Mouse (Mus musculus) kidney, postnatal 0 days (tissue): ENCODE measurements at regions not wholly inside any gene's neighbourhood (a gene's known extent, or its start where the extent isn't known, plus 50 kb on each side); places are given as distances from the start of the nearest gene placed in this dataset.
"Not testable (repeated sequence)": the region's sequence is repeated elsewhere in the genome, so short reads cannot be mapped to it uniquely, and the experiment has no call there.

Source experiments
- ATAC-seq: fragments of 200-750 bp; cut with Nextera tagmentation; replicated peaks from 2 replicates; pipeline ENCODE4 v1.8.0; 2017; ENCODE audit warnings: low read depth, moderate number of reproducible peaks, moderate TSS enrichment, moderate library complexity; ENCODE audit not compliant: low FRiP score
- DNase-seq: peaks from one replicate; pipeline ENCODE4 v3.0.0-alpha.2; 2016; ENCODE audit warnings: low spot score
- H3K27ac ChIP-seq: fragments of 300-500 bp; sonication (generic); 2 replicates; pipeline ENCODE4 v1.5.1; 2014; ENCODE audit warnings: mild to moderate bottlenecking
- H3K27me3 ChIP-seq: fragments of 300-500 bp; sonication (generic); 2 replicates; pipeline ENCODE4 v1.6.1; 2014; ENCODE audit warnings: low read length, mixed read lengths; ENCODE audit not compliant: insufficient read depth
- H3K36me3 ChIP-seq: fragments of 300-500 bp; sonication (generic); 2 replicates; pipeline ENCODE4 v1.6.1; 2014; ENCODE audit warnings: low read length, mixed read lengths; ENCODE audit not compliant: insufficient read depth
- H3K4me1 ChIP-seq: fragments of 300-500 bp; sonication (generic); replicated peaks from 2 replicates; pipeline ENCODE4 v1.6.1; 2014; ENCODE audit warnings: antibody characterized with exemption, low read length, mixed read lengths; ENCODE audit not compliant: insufficient read depth
- H3K4me2 ChIP-seq: fragments of 300-500 bp; sonication (generic); 2 replicates; pipeline ENCODE4 v1.6.1; 2014; ENCODE audit warnings: mild to moderate bottlenecking, low read length, moderate library complexity, mixed read lengths
- H3K4me3 ChIP-seq: fragments of 300-500 bp; sonication (generic); replicated peaks from 2 replicates; pipeline ENCODE4 v1.5.1; 2014; ENCODE audit warnings: low read depth, low read length
- H3K9ac ChIP-seq: fragments of 300-500 bp; sonication (generic); 2 replicates; pipeline ENCODE4 v1.6.1; 2014; ENCODE audit warnings: low read depth, low read length
- H3K9me3 ChIP-seq: fragments of 300-500 bp; sonication (generic); replicated peaks from 2 replicates; pipeline ENCODE4 v1.6.1; 2016; ENCODE audit warnings: low read length, inconsistent platforms, mixed read lengths
- CTCF ChIP-seq: IDR thresholded peaks from 2 replicates; pipeline ENCODE4 v1.5.1; 2016; ENCODE audit warnings: antibody characterized with exemption, low read depth, mild to moderate bottlenecking, moderate library complexity
- WGBS: fragments of 180-500 bp; shearing (Covaris S2); extraction: QIAGEN DNeasy Blood & Tissue Kit; methylation state at CpG from one replicate; pipeline ENCODE4 v1.1.7; 2014; 5-methylcytosine and 5-hydroxymethylcytosine counted together

GRCm38 (mm10) chr9:33101206-33101605 lies 465.2 kb downstream of the Ets1 start:
- Histone ChIP-seq H3K9me3 (no peaks in the 10 kb centered on the region), H3K4me1 (no peaks in the 10 kb centered on the region), H3K27me3 (no peaks in the 10 kb centered on the region), H3K4me2 (no peak overlapping the region), H3K4me3 (no peak overlapping the region), H3K27ac (peak overlapping the region; percentile 6; the same call in 1 of the 2 replicates), H3K36me3 (no peaks in the 10 kb centered on the region), H3K9ac (no peak overlapping the region)
- ATAC-seq (no peak), DNase-seq (peak; percentile 55)
- peak; percentile 11; the same call in 1 of the 2 replicates for TF ChIP-seq CTCF
- 53% methylated on average over 3 of the region's 3 CpGs for WGBS

GRCm38 (mm10) chr9:33104623-33105074 lies 468.6 kb downstream of the Ets1 start:
- H3K27ac ChIP-seq = no peak overlapping the region
- H3K9ac ChIP-seq = no peak overlapping the region
- no peaks in the 10 kb centered on the region for H3K9me3 ChIP-seq
- no peak for ATAC-seq
- TF ChIP-seq CTCF = no peak
- no peaks in the 10 kb centered on the region for H3K4me1 ChIP-seq
- no peak overlapping the region for H3K4me3 ChIP-seq
- WGBS = 10% methylated on average over 3 of the region's 3 CpGs
- H3K36me3 ChIP-seq = no peaks in the 10 kb centered on the region
- no peaks in the 10 kb centered on the region for H3K27me3 ChIP-seq
- DNase-seq = peak; percentile 15
- H3K4me2 ChIP-seq = no peak overlapping the region

DNA sequence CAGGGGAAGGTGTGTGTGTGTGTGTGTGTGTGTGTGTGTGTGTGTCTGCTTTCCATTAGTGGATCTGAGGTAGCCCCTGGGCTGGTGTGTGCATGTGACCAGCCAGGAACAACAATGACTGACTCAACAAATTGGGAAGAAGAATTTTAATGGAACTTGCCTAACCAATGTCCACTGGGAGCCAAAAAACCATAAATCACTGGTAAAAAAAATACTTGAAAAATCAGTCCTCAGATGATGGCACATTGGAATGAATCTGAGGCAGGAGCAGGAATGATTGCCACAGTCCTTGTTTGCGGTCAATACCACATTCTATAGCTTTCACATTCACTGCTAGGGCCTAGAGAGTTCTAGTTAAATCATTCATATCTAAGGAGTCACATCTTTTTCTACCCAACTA lies 487.8 kb downstream of the Ets1 start:
- no peak for ATAC-seq
- Histone ChIP-seq H3K4me1 (no peaks in the 10 kb centered on the region), H3K27me3 (no peaks in the 10 kb centered on the region), H3K36me3 (no peaks in the 10 kb centered on the region), H3K9ac (no peak overlapping the region), H3K4me3 (no peak overlapping the region), H3K27ac (no peak overlapping the region), H3K9me3 (no peaks in the 10 kb centered on the region), H3K4me2 (no peak overlapping the region)
- no peak for TF ChIP-seq CTCF
- WGBS = 96% methylated on average over 1 of the region's 1 CpGs
- DNase-seq = no peak

GRCm38 (mm10) chr9:33152186-33152585 lies 516.2 kb downstream of the Ets1 start:
- Histone ChIP-seq H3K4me1 (no peaks in the 10 kb centered on the region), H3K9me3 (no peaks in the 10 kb centered on the region), H3K36me3 (no peaks in the 10 kb centered on the region), H3K27ac (no peak overlapping the region), H3K9ac (no peak overlapping the region), H3K4me2 (no peak overlapping the region), H3K27me3 (no peaks in the 10 kb centered on the region), H3K4me3 (no peak overlapping the region)
- peak; percentile 12 for DNase-seq
- no peak for TF ChIP-seq CTCF
- 2% methylated on average over 1 of the region's 1 CpGs for WGBS
- ATAC-seq = no peak

GRCm38 (mm10) chr9:33168159-33168558 lies 532.1 kb downstream of the Ets1 start:
- Histone ChIP-seq H3K36me3 (no peaks in the 10 kb centered on the region), H3K4me1 (no peaks in the 10 kb centered on the region), H3K4me3 (no peak overlapping the region), H3K9me3 (no peaks in the 10 kb centered on the region), H3K9ac (no peak overlapping the region), H3K4me2 (no peak overlapping the region), H3K27ac (no peak overlapping the region), H3K27me3 (no peaks in the 10 kb centered on the region)
- DNase-seq (no peak), ATAC-seq (no peak)
- 60% methylated on average over 6 of the region's 6 CpGs for WGBS
- TF ChIP-seq CTCF = no peak

GRCm38 (mm10) chr9:33169093-33169492 lies 533.1 kb downstream of the Ets1 start:
- not testable (repeated sequence) for DNase-seq, H3K9ac ChIP-seq, H3K4me1 ChIP-seq, ATAC-seq, H3K27me3 ChIP-seq, H3K36me3 ChIP-seq, H3K27ac ChIP-seq, H3K4me3 ChIP-seq, H3K4me2 ChIP-seq, H3K9me3 ChIP-seq
- WGBS = 86% methylated on average over 1 of the region's 1 CpGs

GRCm38 (mm10) chr9:33180066-33180465 lies 544.0 kb downstream of the Ets1 start:
- Histone ChIP-seq H3K4me1 (no peaks in the 10 kb centered on the region), H3K9ac (no peak overlapping the region), H3K36me3 (no peaks in the 10 kb centered on the region), H3K4me3 (no peak overlapping the region), H3K4me2 (no peak overlapping the region), H3K27ac (no peak overlapping the region), H3K27me3 (no peaks in the 10 kb centered on the region), H3K9me3 (no peaks in the 10 kb centered on the region)
- TF ChIP-seq CTCF = no peak
- no peak for DNase-seq
- no peak for ATAC-seq
